Mouse (Mus musculus) embryo, embryonic 11 days (tissue): ENCODE data around the gene Hba-a1.
"Not testable (repeated sequence)": the region's sequence is repeated elsewhere in the genome, so short reads cannot be mapped to it uniquely, and the experiment has no call there.

Experiments used
- DNase-seq: peaks from one replicate; pipeline ENCODE4 v3.0.0-alpha.2; 2015

Gene Hba-a1

DNA sequence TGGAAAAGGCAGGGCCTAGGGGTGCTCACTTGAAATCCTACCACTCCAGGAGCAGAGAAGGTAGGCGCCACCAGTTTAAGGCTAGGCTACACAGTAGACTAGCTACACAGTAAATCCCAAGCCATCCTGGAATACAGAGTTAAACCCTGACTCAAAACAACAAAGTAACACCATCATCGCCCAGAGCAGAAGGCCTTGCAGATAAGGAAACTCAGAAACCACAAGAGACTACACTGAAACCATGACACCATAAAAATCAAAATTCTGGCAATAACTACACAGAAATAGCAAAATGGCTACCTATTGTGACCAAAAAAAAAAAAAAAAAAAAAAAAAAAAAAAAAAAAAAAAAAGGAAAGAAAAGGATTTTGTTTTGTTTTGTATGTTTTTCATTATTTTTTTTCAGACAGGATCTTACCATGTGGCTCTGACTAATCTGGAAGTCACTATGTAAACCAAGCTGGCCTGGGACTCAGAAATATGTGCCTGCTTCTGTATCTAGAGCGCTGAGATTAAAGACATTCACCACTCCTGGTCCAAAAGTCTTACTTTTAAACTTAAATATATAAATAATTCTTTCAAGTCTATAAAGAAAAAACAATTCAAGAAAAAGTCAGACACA lies 18.1 kb upstream of the Hba-a1 start:
- no peak for DNase-seq

DNA sequence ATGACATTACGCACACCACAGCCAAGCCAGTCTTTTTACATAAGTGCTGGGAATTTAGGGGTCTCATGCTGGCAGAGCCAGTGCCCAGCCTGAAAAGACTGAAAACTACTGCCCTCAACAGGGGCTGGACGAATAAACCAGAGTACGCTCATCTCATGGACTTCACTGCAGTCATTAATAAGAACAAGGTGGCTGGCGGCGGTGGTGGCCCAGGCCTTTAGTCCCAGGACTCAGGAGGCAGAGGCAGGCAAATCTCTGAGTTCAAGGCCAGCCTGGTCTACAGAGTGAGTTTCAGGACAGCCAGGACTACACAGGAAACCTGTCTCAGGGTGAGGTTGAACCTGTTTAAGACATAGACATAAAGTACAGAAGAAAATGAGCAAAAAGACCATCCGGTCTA lies 17.1 kb upstream of the Hba-a1 start:
- DNase-seq = no peak

- DNase-seq = no peak
These were observed 16.5 kb upstream of the Hba-a1 start for GRCm38 (mm10) chr11:32266776-32267175.

- peak; percentile 98 for DNase-seq
These were observed 16.0 kb upstream of the Hba-a1 start, which contains the start of gene Nprl3 for GRCm38 (mm10) chr11:32267188-32267884. Gene Nprl3 (minus strand): TSS chr11:32267707.

DNA sequence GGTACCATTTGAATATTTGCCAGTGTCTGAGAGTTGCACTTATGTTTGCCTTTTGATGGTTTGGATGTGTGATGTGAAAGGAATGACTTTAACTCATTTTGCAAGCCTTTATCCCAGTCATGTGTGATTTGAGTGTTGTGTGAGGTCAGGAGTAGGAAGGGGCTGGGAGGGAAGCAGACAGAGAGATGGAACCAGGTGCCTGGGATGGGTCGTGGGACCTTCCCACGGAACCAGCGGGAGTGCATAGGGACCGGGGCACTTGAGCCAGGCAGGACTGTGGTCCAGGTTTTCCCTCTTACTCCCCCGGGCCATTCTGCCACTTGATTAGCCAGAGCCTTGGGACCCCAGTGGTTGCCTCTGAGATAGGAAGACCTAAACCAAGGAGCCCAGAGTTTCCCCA lies 15.3 kb upstream of the Hba-a1 start:
- DNase-seq = peak; percentile 27

DNA sequence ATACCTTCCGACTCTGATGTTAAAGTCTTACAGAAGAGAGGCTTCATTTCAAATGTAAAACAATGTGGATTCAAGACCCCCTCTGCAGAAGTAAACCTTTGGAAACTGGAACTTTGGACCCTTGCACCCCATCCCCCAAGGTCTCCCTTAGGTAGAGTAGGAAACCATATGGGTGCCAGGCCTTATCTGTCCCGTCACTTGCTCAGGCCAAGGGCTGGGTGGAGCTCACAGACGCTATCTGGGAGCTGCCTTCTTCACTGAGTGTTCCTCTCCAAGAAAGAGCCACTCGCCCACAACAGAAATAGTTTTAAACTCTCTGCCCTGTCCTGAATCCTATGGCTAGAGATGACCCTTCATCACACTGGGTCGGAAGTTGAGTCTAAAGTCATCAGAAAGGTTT lies 14.4 kb upstream of the Hba-a1 start:
- DNase-seq = no peak

DNA sequence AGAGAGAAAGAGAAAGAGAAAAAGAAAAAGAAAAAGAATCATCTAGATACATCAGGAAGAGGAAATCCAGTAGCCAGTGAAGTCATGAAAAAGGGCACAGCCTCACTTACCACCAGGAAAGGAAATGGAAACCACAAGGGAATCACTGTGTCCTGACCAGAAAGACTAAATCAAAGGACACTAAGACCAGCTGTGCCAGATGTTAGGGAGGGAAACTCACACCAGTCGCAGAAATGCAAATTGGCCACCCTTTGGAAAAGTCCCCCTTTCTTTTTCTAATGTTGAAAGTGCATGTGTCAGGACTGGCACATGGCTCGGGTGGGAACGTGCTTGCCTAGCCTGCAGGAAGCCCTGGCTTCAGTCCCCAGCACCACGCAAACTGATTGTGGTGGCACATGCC lies 12.1 kb upstream of the Hba-a1 start:
- DNase-seq = no peak

DNA sequence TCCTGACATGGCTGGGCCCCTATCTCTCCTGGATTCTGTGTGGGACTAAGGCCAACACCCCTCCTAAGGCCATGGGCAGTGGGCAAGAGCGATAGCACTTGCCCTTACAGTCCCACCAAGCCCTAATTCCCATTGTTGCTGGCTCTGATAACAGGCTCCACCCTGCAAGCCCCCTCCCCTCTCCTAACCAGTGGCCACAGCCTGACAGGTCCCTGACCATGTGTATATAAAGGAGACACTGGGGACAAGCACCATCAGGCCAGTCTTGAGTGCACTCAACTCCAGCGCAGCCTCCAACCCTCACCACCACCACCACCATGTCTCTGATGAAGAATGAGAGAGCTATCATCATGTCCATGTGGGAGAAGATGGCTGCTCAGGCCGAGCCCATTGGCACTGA lies 7.0 kb upstream of the Hba-a1 start, which contains the start of gene Hba-x:
Gene Hba-x, plus strand, starts transcription at position 54 of the 400 bp plus-strand sequence.
- no peak for DNase-seq

DNA sequence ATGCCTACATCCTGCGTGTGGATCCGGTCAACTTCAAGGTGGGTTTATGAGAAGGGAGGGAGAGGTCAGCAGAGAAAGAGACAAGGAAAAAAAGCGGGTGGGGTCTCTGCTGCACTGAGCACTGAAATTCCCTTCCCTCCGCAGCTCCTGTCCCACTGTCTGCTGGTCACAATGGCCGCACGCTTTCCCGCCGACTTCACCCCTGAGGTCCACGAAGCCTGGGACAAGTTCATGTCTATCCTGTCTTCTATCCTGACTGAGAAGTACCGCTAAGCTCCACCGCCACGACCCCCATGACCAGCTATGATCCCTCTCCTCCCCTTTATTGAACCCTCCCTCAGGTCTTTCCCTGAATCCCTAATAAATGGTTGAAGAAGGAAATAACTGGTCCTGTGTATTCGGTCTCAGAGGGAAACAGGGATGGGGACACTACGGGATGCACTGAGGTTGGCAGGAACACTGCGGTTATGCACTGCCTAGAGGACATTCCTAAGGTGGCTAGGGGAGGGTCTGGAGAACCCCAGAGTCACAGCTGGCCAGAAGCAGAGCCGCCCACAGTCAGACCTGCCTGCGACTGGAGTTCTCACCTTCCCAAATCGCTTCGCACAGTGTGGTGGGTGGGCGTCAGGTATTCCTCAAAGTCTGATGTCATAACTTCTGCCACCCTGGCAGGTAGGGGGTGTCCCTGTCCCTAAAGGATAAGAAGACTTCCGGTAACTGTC lies 5.4 kb upstream of the Hba-a1 start:
- no peak for DNase-seq

DNA sequence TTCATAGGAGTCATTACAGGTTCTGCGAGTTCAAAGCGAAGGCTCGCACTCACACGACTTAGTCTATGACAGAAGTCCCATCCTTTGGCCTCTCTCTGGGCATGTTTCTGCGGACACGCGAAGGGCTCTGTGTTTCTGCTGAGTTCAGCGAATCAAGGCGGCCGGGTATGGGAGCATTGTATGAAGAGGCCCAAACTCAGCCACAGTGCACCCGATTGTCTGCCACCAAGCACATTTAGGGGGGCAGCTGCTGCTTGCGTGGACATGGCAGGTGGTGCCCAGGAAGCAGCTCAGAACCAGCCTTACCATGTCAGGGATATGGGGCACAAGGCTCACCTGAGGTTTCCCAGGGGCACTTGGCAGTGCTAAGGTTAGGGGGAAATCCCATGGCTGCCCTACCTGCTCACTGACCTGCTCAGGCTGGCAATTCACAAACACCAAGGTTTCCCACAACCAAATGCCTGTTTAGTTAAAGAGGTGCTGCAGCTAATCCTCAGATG lies 4.8 kb upstream of the Hba-a1 start:
- DNase-seq = no peak

DNA sequence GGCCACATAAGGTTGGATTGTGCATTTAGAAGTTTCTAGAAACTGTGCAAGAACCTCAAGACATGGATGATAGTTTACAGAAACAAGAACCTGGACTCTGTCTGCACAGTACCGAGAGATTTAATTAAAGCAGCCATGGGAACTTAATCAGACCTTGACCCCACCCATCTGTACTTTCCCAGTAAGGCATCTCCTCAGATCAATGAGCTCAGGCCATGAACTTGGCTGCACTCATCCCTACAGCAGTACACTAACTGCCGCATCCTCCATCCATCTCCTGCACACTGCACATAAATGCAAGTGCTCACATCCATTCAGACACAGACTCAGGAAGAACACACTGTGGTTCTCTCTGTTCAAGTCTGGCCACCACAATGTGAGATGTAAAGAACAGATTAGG lies 2.7 kb upstream of the Hba-a1 start:
- DNase-seq = no peak

DNA sequence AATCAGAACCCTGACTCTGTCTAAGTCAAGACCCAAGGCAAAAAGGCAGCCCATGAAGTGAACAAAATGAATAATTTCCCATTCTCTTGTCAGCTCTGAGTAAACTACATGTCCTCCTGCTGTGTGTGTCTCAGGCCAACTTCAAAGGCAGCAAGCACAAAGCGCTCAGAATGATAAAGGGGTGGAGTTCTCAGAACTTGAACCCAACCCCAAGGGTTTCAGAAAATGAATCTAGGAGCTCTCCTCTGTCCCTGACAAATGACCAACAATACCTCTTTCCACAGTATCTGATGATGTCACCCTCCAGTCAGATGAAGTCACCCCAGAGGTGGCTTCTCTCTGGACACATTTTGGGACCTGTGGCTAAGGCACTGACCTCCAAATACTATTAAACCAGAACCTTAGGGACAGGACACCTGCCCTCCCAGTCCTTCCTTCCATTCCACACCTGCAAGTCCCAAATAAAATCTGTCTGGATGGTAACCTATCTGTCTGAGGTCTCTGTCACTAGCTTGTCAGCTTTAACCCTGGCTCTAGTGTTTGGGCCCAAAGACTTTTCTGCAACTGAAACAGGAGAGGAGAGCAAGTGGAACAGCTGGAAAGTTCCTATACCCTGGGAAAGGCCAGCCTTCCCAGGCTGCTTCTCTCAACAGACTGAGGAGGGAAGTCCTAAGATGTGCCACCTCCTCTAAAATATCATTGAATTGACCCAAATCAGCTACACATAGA lies 1.7 kb upstream of the Hba-a1 start:
- no peak for DNase-seq

- not testable (repeated sequence) for DNase-seq
These were observed 1.3 kb downstream of the Hba-a1 start for GRCm38 (mm10) chr11:32284582-32284981.

DNA sequence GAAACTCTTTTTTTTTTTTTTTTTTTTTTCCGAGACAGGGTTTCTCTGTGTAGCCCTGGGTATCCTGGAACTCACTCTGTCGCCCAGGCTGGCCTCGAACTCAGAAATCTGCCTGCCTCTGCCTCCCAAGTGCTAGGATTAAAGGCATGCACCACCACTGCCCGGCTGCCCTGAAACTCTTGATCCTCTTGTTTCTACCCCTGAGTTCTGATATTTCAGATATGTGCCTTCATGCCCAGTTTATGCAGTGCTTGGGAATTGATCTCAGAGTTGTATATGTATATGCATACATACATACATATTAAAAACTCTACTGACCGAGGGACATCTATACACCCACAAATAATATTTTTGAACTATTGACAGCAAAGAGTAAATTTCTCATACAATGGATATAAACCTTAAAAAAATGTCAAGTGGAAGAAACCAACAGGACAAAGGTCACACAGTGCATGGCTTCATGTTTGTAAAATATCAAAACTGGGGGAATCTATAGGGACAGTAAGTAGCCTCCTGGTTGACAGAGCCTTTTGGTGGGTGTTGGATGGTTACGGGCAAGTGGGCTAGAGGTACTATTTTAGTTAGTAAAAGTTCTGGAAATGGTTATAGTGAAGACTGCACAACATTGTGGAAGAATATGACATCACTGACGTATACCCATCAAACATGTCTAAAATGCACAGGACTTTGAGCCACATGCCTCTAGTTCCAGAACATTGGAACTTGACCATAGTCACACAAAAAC lies 1.9 kb downstream of the Hba-a1 start:
- DNase-seq = no peak

GRCm38 (mm10) chr11:32285887-32286286 lies 2.6 kb downstream of the Hba-a1 start:
- not testable (repeated sequence) for DNase-seq

- peak; percentile 71 for DNase-seq
These were observed 3.6 kb downstream of the Hba-a1 start, which contains the start of gene Hbq1b for GRCm38 (mm10) chr11:32286695-32287492. Gene Hbq1b (plus strand): TSS chr11:32286965.

DNA sequence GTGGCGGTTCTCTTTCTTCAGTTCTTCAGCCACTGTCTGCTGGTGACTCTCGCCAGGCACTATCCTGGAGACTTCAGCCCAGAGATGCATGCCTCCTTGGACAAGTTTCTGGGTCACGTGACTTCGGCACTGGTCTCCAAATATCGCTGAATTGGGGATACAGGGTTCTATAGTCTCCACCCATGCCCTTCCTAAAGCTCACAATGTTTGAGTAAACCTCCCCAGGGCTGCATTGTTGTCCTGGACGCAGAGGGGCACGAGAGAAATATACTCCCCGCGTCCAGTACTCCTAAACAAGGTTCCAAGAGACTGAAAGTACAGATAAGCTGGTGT lies 4.1 kb downstream of the Hba-a1 start:
- DNase-seq = no peak

DNA sequence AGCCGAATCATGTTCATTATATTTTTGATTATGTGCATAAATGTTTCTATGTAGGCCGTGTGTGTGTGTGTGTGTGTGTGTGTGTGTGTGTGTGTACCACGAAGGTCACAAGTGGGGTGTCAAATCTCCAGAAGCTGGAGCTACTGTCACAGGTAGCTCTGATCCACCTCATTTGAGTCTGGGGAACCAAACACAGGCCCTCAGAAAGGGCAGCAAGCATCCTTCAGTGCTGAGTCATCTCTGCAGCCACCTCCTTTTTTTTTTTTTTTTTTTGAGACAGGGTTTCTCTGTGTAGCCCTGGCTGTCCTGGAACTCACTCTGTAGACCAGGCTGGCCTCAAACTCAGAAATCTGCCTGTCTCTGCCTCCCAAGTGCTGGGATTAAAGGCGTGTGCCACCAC lies 9.5 kb downstream of the Hba-a1 start:
- DNase-seq = not testable (repeated sequence)

GRCm38 (mm10) chr11:32293479-32293878 lies 10.2 kb downstream of the Hba-a1 start:
- not testable (repeated sequence) for DNase-seq

DNA sequence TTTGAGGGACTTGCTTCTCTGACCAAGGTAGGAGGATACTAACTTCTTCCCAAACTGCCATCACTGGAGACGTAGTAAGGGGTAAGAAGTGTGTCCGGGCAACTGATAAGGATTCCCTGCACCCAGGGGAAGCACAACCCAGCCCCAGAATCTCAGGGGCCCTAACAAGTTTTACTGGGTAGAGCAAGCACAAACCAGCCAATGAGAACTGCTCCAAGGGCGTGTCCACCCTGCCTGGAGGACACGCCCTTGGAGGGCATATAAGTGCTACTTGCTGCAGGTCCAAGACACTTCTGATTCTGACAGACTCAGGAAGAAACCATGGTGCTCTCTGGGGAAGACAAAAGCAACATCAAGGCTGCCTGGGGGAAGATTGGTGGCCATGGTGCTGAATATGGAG lies 12.9 kb downstream of the Hba-a1 start, which contains the start of gene Hba-a2:
Gene Hba-a2, plus strand, starts transcription at position 287 of the 400 bp plus-strand sequence.
- DNase-seq = not testable (repeated sequence)

DNA sequence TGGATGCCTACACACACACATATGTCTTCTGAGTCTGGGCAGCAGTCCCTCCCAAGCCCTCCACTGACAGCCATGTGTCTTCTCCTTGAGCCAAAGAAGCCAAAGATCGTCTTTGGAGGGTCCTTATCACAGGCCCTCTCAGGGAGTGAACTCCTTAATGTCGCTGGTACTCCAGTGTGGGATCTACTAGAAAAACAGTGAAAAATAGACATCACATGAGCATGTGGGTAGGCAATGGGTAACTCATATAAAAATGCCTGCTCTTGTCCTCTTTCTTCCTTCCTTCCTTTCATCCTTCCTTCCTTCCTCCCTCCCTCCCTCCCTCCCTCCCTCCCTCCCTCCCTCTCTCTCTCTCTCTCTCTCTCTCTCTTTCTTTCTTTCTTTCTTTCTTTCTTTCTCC lies 14.1 kb downstream of the Hba-a1 start:
- DNase-seq = not testable (repeated sequence)
